Mouse (Mus musculus) liver, postnatal 0 days (tissue): ENCODE data around the gene Rnpepl1.

Experiments used
- CTCF ChIP-seq: sonication (generic); IDR thresholded peaks from 2 replicates; pipeline ENCODE4 v1.5.1; 2016; ENCODE audit warnings: antibody characterized with exemption, low read depth
- EP300 ChIP-seq: IDR thresholded peaks from 2 replicates; pipeline ENCODE4 v1.6.1; 2016; ENCODE audit warnings: antibody characterized with exemption, low read depth, mild to moderate bottlenecking

GRCm38 (mm10) chr1:92919151-92919550 is 8.6 kb downstream of the Rnpepl1 start:
- TF ChIP-seq CTCF (no peak), EP300 (no peak)
